Mouse (Mus musculus) embryonic facial prominence, embryonic 14.5 days (tissue): ENCODE measurements at regions not wholly inside any gene's neighbourhood (a gene's known extent, or its start where the extent isn't known, plus 50 kb on each side); places are given as distances from the start of the nearest gene placed in this dataset.

ENCODE experiments used
- ATAC-seq: fragments of 200-750 bp; cut with Nextera tagmentation; 2 replicates; pipeline ENCODE4 v1.8.0; 2017; ENCODE audit warnings: low read depth, moderate number of reproducible peaks, moderate TSS enrichment
- DNase-seq: peaks from one replicate; pipeline ENCODE4 v3.0.0-alpha.2; 2015; ENCODE audit warnings: low spot score
- H3K27ac ChIP-seq: fragments of 300-500 bp; sonication (generic); replicated peaks from 2 replicates; pipeline ENCODE4 v1.5.1; 2014; ENCODE audit warnings: low read depth, mild to moderate bottlenecking, low read length, moderate library complexity
- H3K27me3 ChIP-seq: fragments of 300-500 bp; sonication (generic); replicated peaks from 2 replicates; pipeline ENCODE4 v1.6.1; 2014; ENCODE audit warnings: low read length; ENCODE audit not compliant: control insufficient read depth, insufficient read depth
- H3K36me3 ChIP-seq: fragments of 300-500 bp; sonication (generic); 2 replicates; pipeline ENCODE4 v1.6.1; 2014; ENCODE audit warnings: low read length, mixed read lengths; ENCODE audit not compliant: control insufficient read depth, insufficient read depth
- H3K4me1 ChIP-seq: fragments of 300-500 bp; sonication (generic); 2 replicates; pipeline ENCODE4 v1.6.1; 2014; ENCODE audit warnings: antibody characterized with exemption, low read length; ENCODE audit not compliant: control insufficient read depth, insufficient read depth
- H3K4me2 ChIP-seq: fragments of 300-500 bp; sonication (generic); 2 replicates; pipeline ENCODE4 v1.6.1; 2014; ENCODE audit warnings: low read depth, mild to moderate bottlenecking, low read length, moderate library complexity, mixed read lengths
- H3K4me3 ChIP-seq: fragments of 300-500 bp; sonication (generic); 2 replicates; pipeline ENCODE4 v1.5.1; 2014; ENCODE audit warnings: low read depth, mild to moderate bottlenecking, low read length
- H3K9ac ChIP-seq: fragments of 300-500 bp; sonication (generic); 2 replicates; pipeline ENCODE4 v1.6.1; 2014; ENCODE audit warnings: low read depth, mild to moderate bottlenecking, low read length, moderate library complexity, mixed read lengths
- H3K9me3 ChIP-seq: fragments of 300-500 bp; sonication (generic); 2 replicates; pipeline ENCODE4 v1.6.1; 2016; ENCODE audit warnings: low read length; ENCODE audit not compliant: control insufficient read depth
- WGBS: fragments of 180-500 bp; shearing (Covaris S2); extraction: QIAGEN DNeasy Blood & Tissue Kit; methylation state at CpG from one replicate; pipeline ENCODE4 v1.1.7; 2014; 5-methylcytosine and 5-hydroxymethylcytosine counted together

DNA sequence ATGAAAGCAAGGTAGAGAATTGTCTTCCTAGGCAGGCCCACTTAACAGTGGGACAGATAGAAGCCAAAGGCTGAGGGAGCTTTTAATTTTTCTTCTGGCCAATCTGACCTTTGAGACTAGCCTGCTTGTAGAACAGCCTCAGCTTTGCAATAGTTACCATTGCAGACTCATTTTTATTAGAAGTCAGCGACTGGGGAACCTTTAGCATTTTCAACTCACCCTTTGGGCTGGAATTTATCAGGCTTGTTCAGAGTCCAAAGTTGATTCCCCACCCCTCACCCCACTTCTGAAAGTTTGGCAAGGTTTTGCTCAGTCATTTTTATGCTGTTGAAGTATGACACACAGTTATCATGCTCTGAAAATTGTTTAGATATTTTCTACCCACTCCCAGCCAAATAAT lies 145.9 kb downstream of the Fam84a start:
- H3K4me1 ChIP-seq: no peaks in the 10 kb centered on the region
- H3K4me2 ChIP-seq: no peak overlapping the region
- H3K27me3 ChIP-seq: no peaks in the 10 kb centered on the region
- ATAC-seq (no peak), DNase-seq (no peak)
- H3K4me3 ChIP-seq: no peak overlapping the region
- 59% methylated on average over 1 of the region's 1 CpGs for WGBS
- H3K36me3 ChIP-seq: no peaks in the 10 kb centered on the region
- no peak overlapping the region for H3K27ac ChIP-seq
- H3K9me3 ChIP-seq: no peaks in the 10 kb centered on the region
- no peak overlapping the region for H3K9ac ChIP-seq

DNA sequence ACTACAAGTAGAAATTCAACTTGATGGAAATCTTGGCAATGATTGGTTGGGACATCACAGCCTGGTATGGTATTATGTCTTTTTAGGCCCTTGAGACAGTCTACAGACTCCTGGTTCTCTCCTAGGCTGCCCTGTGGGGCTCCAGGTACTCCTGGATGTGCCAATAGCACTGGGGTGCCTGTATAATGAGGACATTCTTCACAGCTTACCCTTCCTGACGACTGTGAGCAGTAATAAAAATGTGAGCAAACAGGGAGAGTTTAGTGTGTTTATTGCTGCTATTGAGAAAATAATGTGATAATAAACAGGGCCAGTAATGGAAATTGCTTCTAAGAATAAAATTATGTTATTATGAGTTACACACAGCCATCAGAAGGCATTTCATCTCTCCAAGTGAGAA lies 150.2 kb downstream of the Fam84a start:
- 55% methylated on average over 1 of the region's 1 CpGs for WGBS
- H3K4me3 ChIP-seq: no peak overlapping the region
- H3K4me2 ChIP-seq: no peak overlapping the region
- H3K27me3 ChIP-seq: no peaks in the 10 kb centered on the region
- no peak overlapping the region for H3K9ac ChIP-seq
- DNase-seq (no peak), ATAC-seq (no peak)
- H3K27ac ChIP-seq: no peak overlapping the region
- H3K36me3 ChIP-seq: no peaks in the 10 kb centered on the region
- H3K4me1 ChIP-seq: no peaks in the 10 kb centered on the region
- no peaks in the 10 kb centered on the region for H3K9me3 ChIP-seq

DNA sequence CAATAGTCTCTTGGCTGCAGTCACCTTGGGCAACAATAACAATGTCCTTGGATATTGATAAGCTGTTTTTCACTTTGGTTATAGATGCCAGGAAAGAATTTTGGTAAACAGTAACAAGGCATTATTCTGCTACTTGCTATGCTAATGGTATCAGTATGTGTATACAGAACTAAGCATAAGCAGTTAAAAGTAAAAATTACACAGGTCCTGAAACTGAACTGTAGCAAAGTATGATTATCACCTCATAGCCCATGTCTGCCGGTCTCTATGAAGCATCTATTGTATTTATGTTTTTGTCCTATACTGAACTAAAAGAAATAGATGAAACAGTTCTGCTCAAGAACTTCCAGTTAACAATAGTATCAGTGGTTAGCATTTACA lies 167.5 kb downstream of the Fam84a start:
- ATAC-seq: no peak
- H3K4me3 ChIP-seq: no peak overlapping the region
- H3K27ac ChIP-seq: no peak overlapping the region
- H3K9me3 ChIP-seq: no peaks in the 10 kb centered on the region
- no peaks in the 10 kb centered on the region for H3K36me3 ChIP-seq
- H3K4me1 ChIP-seq: no peaks in the 10 kb centered on the region
- no peak overlapping the region for H3K4me2 ChIP-seq
- 85% methylated on average over 1 of the region's 1 CpGs for WGBS
- DNase-seq: no peak
- H3K9ac ChIP-seq: no peak overlapping the region
- no peaks in the 10 kb centered on the region for H3K27me3 ChIP-seq

DNA sequence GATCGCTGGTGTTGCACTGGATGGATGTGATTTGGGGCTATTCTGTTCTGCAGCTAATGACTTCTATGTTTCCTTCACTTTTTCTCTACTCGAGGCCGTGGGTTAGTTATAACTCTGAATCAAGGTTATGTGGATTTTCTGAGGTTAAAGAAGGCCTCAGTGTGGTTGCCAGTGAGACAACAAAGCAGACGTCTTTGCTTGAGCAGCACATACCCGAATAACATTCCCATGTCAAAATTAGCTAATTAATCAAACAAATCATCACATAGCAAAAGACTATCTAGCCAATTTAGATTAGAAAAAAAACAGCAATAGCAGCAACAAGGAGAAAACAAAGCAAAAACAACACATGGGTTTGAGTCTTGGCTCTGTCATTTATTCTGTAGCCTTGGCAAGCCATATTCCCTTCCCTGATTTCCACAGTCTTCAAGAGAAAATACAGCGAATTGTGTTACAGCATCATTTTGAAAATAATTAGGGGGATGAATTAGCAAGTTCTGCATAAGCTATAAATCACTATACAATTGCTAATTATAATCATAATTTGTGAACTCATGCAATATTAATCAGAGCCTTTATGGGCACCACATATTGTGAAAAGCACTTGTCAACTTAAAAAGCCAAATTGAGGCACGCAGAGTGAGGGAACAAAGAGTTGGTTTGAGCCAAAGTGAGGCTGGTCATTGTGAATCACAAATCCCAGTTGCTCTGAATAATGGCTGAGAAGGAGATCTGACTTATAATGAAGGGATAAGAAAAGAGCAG lies 168.0 kb downstream of the Fam84a start:
- H3K4me2 ChIP-seq: no peak overlapping the region
- no peaks in the 10 kb centered on the region for H3K4me1 ChIP-seq
- H3K9me3 ChIP-seq: no peaks in the 10 kb centered on the region
- 76% methylated on average over 7 of the region's 7 CpGs for WGBS
- H3K36me3 ChIP-seq: no peaks in the 10 kb centered on the region
- H3K4me3 ChIP-seq: no peak overlapping the region
- H3K27ac ChIP-seq: no peak overlapping the region
- no peak for DNase-seq
- ATAC-seq: no peak
- no peak overlapping the region for H3K9ac ChIP-seq
- H3K27me3 ChIP-seq: no peaks in the 10 kb centered on the region

DNA sequence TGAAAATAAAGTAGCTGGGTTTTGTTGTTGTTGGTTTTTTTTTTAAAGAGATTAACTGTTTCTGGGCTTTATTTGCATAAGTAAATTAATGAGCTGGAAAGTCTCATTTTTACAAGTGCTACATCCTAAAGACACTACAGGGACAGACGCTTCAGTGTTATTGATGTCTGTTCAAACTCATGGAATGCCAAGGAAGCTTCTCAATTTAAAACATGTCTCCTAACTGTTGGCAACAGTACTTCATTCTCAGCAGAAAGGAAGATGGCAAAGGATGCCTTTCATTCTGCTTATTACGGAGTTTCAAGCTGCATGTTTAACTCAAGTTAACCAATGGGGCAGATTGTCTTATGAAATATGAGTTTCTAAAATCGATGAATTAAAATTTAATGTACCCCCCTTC lies 187.3 kb downstream of the Fam84a start:
- 80% methylated on average over 3 of the region's 3 CpGs for WGBS
- no peak for ATAC-seq
- Histone ChIP-seq H3K4me2 (no peak overlapping the region), H3K36me3 (no peaks in the 10 kb centered on the region), H3K4me1 (no peaks in the 10 kb centered on the region), H3K4me3 (no peak overlapping the region), H3K27ac (no peak overlapping the region), H3K9me3 (no peaks in the 10 kb centered on the region), H3K9ac (no peak overlapping the region), H3K27me3 (no peaks in the 10 kb centered on the region)
- DNase-seq: no peak

DNA sequence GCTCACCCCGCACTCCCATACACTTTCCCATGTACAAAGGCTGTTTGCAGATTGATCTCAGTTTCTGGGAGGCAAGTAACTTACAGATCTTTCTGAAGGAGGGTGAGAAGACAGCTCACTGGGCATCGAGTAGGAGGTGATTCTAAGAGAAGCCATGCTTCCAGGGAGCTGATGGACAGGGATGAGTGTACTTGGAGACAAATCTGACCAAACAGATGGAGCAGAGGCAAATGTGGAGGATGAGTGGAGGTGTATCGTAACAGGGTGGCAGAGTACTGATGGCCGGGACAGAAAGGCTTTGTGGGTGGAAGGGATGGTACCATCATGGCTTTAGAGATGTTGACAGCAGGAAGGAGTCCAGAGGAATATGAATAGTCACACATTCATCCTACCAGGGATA lies 212.4 kb downstream of the Fam84a start:
- Histone ChIP-seq H3K4me1 (no peaks in the 10 kb centered on the region), H3K9ac (no peak overlapping the region), H3K4me2 (no peak overlapping the region), H3K9me3 (no peaks in the 10 kb centered on the region), H3K36me3 (no peaks in the 10 kb centered on the region), H3K27ac (no peak overlapping the region), H3K27me3 (no peaks in the 10 kb centered on the region), H3K4me3 (no peak overlapping the region)
- 88% methylated on average over 4 of the region's 4 CpGs for WGBS
- no peak for DNase-seq
- ATAC-seq: no peak

DNA sequence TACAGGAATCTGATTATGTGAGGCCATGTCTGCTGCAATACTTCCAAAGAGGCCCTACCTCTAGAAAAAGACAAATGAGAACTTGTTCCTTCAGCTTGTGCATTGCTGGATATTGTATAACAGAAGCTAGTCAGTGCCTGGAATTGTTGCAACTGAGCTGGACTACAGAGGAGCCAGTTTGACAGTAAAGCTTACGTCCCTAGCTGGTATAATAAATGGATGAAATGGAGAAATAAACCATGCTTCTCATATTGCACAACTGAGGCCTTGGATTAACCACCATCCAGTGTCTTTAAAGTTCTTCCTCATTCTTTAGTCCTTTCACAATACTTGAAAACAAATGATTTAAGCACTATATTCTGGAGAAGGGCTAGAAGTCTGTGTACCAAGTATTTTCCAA lies 230.8 kb downstream of the Fam84a start:
- no peak for ATAC-seq
- Histone ChIP-seq H3K9me3 (no peaks in the 10 kb centered on the region), H3K4me2 (no peak overlapping the region), H3K27me3 (no peaks in the 10 kb centered on the region), H3K27ac (no peak overlapping the region), H3K4me1 (no peaks in the 10 kb centered on the region), H3K9ac (no peak overlapping the region), H3K4me3 (no peak overlapping the region), H3K36me3 (no peaks in the 10 kb centered on the region)
- WGBS: 67% methylated on average over 1 of the region's 1 CpGs
- no peak for DNase-seq

DNA sequence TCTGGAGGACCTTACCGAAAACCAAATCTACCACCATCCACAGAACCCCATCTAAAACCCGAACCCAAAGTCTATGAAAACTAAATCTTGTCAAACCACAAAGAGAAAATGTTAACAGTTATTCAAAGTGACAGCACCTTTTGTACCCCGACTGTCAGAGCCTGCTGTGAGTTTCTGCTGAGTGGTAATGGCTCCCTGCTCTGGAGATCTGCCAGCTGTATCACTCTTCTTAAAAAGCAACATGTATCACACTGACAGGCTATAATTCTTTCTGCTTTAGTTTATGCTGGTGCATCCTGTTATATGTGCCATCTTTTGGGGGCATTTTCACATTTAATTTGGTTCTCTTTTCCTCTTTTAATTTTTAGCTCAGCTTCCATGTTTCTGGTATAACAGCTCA lies 268.5 kb downstream of the Fam84a start:
- H3K36me3 ChIP-seq: no peaks in the 10 kb centered on the region
- no peaks in the 10 kb centered on the region for H3K9me3 ChIP-seq
- DNase-seq (peak; percentile 2), ATAC-seq (no peak)
- H3K9ac ChIP-seq: no peak overlapping the region
- H3K4me2 ChIP-seq: no peak overlapping the region
- H3K27me3 ChIP-seq: no peaks in the 10 kb centered on the region
- H3K4me3 ChIP-seq: no peak overlapping the region
- no peaks in the 10 kb centered on the region for H3K4me1 ChIP-seq
- no peak overlapping the region for H3K27ac ChIP-seq
- WGBS: 42% methylated on average over 3 of the region's 3 CpGs

DNA sequence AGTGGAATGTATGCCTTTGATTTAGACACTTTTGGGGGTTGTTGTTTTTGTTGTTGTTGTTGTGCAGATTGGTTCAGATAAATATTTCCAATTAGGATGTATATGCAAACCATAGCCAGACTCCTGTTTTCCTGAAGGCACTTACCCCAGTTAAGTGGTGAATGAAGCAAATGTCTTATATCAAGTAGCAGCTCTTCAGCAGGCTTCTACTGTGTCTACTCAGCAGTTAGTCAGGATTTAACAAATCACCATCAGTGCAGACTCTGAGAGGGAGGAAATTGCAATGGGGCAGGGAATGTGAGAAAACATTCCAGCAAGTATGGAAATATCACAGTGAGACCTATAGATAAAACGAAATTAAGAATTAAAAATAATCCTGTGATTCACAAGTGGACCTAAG lies 282.7 kb downstream of the Fam84a start:
- Histone ChIP-seq H3K9ac (no peak overlapping the region), H3K27ac (no peak overlapping the region), H3K4me2 (no peak overlapping the region), H3K9me3 (no peaks in the 10 kb centered on the region), H3K27me3 (no peaks in the 10 kb centered on the region), H3K4me3 (no peak overlapping the region), H3K4me1 (no peaks in the 10 kb centered on the region), H3K36me3 (no peaks in the 10 kb centered on the region)
- WGBS: 54% methylated on average over 1 of the region's 1 CpGs
- DNase-seq: no peak
- ATAC-seq: no peak
